Mouse (Mus musculus) fat pad, adult 2 months (tissue): ENCODE data around the gene Slc39a1.
"Not testable (repeated sequence)": the region's sequence is repeated elsewhere in the genome, so short reads cannot be mapped to it uniquely, and the experiment has no call there.

Experiments used
- DNase-seq: peaks from one replicate; pipeline ENCODE4 v3.0.0-alpha.2; 2011; ENCODE audit warnings: low read depth, low spot score; ENCODE audit errors: extremely low read depth

The Slc39a1 gene

DNA sequence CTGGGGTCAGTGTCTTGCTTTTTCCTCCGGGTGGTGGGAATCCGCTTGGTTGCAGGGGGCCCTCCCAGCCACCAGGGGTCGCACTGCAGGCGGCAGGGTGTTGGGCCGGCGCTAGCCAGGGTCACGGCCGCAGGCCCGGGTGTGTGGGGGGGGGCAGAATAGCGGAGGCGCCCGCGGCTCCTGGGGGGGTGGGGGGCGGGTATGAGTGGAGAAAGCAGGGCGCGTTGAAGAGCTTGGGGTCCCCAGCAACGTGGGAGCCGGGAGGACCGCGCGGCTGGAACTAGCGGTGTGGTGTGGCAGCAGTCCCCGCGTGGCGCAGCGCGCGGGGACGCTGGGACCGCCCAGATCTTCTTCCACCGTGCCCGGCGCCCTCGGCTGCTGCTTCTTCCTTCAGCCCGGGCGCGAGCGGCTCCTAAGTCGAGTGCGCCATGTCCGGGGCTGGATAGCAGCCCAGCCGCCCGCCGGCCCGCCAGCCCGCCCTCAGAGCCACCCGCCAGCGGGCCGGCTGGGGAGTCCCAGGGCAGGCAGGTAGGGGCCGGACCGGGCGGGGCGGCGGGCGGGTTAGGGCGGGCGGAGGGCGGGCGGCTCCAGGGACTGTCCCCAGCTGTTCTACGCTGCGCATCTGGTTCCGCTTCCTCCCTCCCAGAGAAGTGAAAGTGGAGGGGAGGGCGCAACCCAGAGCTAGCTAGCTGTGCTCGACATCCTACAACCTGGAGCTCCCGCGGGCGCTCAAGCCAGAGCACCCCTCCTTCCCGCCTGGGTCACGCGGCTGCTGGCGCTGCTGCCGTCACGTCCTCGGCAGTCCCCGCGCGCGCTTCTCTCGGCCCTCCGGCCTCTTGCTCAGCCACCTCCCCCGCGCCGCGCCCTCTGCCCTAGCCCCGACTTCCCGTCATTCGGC is 17.3 kb downstream of the Slc39a1 start, which contains the start of gene Dennd4b:
Dennd4b (plus strand) TSS at position 152 of the 898 bp plus-strand sequence.
- no peak for DNase-seq

DNA sequence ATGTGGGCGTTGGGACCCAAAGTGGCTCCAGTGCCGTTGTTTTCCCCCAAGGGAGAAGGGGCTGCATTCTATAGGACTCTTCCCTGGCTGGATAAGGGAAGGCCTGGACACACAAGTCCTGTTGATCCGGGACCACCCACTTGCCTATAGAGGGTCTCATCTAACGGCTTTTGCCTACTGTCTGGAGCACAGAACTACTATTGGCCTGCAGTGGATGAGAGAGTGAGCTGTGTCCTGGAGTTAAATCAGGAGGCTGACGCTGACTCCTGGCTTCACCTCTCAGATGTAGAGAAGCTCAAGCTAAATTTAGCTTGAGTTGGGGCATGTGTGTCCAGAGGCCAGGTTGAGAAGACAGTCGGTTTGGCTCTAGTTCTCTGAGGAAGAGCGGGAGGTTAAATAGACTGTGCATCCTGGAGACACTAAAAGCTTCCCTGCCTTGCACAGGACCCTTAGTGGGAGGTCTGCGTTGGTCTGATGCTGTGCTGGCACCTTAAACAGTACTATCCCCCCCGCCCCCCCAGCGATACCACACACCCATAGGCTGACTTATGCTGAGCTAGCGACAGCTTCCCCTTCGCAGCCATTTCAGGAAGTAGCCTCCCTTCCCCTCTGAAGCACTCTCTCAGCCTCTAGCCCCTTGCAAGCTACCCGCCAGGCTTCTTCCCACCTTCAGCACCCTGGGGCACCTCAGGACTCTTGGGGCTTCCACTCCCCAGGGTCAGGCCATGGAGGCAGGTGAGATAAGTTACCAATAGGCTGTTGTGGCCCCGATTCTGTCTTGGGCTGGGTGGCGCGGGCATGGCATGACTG is 18.2 kb downstream of the Slc39a1 start:
- no peak for DNase-seq

DNA sequence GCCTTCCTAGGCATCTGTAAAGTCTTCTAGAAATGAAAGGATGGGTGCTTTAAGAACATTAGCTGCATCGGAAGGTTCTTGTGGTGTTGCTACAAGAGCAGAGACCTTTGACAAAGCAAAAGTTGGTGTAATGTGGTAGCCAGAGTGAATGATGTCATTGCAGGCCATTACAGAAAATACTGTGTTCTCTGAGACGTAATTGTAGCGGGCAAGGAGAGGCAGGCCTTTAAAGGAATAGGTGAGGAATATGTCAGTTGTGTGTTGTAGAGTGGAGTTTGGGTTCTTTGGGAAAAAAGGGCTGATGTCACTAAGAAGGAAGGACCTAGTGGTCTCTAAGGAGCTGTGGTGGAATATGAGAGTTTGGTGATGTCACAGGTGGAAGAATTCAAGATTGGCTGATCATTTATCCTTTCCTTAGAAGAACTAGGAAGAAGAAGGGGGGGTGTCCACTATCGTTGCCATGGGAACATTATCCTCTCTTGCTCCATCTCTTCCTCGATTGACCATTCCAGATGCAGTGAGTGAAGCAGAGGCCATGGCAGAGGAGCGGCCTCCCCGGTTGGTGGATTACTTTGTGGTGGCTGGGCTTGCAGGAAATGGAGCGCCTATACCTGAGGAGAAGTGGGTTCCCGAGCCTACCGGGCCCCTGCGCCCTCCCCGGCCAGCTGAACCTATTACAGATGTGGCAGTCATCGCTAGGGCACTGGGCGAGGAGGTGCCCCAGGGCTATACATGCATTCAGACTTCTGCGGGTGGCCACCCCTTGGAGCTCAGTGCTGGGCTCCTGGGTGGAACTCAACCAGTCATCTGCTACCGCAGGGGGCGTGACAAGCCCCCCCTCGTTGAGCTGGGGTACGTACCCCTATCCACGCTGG is 19.2 kb downstream of the Slc39a1 start:
- DNase-seq: no peak

DNA sequence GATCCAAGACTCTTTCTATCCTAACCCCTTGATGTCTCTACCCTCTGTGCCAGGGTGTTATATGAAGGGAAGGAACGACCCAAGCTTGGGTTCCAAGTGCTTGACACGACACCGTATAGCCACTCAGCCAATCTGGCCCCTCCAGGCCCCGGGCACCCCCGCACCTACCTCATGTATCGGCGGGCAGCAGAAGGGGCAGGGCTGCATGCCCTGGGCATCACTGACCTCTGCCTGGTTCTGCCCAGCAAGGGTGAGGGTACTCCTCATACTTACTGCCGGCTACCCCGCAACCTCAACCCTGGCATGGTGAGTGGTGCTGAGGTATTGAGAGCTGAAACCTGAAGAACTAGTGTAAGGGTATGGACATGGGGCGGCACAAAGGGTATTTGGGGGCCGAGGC is 20.2 kb downstream of the Slc39a1 start:
- DNase-seq: no peak

DNA sequence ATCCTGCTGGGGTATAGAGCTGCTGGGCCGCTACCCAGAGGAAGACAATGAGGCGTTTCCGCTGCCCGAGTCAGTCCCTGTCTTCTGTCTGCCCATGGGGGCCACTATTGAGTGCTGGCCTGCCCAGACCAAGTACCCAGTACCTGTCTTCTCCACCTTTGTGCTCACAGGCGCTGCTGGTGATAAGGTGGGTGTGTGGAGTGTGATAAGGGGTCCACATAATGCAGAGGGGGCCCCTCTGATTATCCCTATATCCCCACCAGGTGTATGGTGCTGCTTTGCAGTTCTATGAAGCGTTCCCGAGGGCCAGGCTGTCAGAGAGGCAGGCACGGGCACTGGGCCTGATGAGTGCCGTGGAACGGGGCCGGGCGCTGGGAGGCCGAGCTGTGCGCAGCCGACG is 21.0 kb downstream of the Slc39a1 start:
- no peak for DNase-seq

DNA sequence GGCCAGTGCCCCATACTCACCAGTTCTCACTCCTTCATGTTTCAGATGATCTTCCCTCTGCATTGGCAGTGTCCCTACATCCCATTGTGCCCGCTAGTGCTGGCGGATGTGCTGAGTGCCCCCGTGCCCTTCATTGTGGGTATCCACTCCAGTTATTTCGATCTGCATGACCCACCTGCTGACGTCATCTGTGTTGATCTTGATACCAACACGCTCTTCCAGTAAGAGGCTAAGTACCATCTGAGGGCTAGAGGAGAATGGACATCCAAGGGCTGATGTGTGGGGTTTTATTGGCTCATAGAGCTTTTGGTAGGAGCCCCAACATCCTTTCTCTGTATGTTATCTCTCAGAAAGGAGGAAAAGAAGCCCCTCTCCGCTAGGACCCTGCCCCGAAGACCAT is 22.8 kb downstream of the Slc39a1 start:
- no peak for DNase-seq

DNA sequence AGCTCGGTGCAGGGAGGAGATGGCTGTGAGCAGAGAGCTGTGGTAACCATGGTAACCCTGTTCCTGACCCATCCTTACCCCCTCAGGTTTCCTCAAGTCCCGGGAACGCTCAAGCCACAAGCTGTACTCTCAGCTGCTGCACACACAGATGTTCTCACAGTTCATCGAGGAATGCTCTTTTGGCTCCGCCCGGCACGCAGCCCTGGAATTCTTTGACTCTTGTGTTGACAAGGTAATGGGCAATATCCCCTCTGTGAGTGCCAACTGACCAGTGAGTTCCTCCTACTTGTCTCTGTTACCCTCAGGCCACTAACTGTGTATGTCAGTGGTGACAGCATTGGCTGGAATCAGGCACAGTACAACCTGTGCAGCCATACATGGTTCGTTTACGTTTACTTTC is 24.2 kb downstream of the Slc39a1 start:
- DNase-seq: no peak

DNA sequence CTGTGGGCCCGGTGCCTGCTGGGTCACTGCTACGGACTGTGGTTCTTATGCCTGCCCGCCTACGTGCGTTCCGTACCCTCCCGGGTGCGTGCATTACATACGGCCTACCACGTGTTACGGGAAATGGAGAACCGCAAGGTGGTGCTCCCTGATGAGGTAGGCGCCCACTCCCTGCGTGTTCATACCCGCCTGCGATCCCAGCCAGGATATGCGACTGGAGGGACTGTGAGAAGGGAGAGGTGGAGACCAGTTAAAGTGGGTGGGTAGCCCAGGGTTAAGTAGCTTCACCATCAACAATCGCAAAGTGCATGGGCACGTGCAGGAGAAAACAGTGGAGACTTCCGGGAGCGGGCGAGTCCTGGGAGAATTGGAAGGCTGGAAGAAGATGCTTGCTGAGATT is 25.9 kb downstream of the Slc39a1 start:
- no peak for DNase-seq

DNA sequence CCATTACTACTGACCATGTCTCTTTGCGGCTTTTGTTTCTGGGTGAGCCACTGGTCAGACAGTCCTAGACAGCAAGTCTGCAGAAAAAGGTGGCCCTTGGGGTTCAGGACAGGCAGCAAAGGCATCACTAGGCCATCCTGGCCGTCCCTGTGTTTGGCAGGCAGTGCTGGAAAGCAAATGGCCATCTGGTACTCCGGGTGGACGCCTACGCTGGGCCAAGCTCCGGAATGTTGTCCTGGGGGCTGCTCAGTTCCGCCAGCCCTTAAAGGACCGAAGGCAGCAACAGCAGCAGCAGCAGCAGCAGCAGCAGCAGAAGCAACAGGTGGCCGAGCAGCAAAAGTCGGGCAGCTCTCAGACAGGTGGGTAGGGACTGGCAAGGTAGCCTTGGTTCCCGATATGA is 27.3 kb downstream of the Slc39a1 start:
- DNase-seq: no peak

DNA sequence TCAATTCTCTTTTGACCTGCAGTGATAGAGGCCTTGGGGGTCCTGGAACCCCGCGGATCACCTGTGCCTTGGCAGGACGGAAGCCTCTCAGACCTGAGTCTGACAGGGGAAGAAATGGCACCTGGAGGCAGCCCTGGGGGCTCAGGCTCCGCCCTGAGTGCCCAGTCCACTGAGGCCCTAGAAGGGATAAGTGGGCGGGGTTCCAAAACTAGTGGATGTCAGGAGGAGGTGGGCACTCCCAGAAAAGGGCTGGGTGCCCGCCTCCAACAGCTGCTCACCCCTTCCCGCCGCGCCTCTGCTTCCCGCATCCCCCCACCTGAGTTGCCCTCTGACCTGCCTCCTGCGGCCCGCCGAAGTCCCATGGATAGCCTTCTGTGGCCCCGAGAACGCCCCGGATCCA is 28.9 kb downstream of the Slc39a1 start:
- DNase-seq: no peak

DNA sequence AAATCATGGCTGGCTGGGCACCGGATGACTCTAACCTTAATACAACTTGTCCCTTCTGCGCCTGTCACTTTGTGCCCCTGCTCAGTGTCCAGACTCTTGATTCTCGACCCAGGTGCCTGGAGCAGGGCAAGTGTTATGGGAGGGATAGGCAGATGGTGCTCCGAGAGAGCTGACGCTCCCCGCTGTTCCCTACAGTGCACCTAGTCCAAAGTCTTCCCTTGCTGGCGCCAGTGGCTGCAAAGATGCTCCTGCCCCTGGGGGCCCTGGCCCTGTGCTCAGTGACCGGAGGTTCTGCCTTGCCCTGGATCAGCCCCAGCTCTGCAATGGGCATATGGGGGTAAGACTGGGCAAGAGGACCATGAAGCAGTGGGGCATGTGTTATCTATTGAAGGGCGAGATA is 29.8 kb downstream of the Slc39a1 start:
- no peak for DNase-seq

DNA sequence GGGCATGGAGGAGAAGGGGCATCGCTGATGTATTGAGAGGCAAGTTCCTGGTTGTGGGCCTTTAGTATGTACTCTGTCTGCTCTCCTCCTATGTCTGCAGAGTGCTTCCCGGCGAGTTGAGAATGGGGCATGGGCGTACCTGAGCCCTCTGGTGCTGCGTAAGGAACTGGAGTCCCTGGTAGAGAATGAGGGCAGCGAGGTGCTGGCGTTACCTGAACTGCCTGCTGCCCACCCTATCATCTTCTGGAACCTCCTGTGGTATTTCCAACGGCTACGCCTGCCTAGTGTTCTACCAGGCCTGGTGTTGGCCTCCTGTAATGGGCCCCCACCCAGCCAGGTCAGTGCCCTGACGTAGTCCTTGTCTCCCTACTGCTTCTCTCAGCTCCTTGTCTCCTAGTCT is 30.2 kb downstream of the Slc39a1 start:
- no peak for DNase-seq

DNA sequence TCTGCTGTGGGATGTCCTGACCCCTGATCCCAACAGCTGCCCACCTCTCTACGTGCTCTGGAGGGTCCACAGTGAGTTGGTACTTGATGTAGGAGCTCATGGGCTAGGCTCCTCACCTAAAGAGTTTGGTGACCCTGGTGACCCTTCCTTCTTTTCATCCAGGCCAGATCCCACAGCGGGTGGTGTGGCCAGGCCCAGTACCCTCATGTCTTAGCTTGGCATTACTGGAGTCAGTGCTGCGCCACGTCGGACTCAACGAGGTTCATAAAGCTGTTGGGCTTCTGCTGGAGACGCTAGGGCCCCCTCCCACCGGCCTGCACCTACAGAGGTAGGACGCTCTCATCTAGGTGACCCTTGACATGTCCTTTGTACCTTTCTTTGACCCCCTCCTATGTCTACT is 31.2 kb downstream of the Slc39a1 start:
- no peak for DNase-seq

DNA sequence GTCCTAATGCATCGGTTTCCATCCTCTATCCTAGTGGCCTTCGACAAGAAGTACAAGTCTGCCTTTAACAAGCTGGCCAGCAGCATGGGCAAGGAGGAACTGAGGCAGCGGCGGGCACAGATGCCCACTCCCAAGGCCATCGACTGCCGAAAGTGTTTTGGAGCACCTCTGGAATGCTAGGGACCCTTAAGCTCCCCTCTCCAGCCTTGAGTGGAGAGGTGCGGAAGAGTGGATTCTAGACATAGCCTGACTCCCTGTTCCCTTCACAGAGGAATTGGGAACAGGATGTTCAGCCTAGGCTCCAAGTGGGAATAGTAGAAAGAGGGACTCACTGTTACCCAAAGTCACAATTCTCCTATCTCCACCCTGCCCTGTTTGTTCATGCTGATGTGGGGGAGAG is 31.8 kb downstream of the Slc39a1 start:
- no peak for DNase-seq

DNA sequence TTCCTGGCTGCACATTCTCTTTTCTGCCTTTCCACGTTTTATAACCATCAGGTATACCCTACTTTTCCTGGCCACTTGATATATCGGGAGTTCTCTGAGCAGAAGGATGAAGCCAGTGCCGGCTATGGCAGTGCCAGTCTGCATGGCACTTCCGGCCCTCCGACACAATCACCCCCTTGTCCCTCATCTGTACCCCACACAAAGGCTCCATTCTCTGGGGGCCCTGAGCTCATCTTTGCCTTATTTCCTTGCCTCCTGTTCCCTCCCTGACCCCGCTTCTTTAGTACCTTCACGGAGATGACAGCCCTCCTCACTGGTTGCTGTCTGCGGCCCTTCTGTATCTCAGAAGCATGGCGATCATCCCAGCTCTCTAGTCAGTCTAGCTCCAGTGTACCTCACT is 32.7 kb downstream of the Slc39a1 start:
- no peak for DNase-seq

DNA sequence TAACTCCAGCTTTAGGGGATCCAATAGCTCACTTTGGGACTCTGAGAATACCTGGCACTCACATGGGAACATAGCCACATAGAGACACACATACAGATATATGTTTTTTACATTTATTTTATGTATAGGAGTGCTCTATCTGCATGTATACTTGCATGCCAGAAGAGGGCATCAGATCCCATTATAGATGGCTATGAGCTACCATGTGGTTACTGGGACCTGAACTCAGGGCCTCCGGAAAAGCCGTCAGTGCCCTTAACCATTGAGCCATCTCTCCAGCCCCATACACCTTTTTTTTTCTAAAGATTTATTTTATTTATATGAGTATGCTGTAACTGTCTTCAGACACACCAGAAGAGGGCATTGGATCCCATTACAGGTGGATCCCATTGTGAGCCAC is 36.2 kb downstream of the Slc39a1 start:
- no peak for DNase-seq

DNA sequence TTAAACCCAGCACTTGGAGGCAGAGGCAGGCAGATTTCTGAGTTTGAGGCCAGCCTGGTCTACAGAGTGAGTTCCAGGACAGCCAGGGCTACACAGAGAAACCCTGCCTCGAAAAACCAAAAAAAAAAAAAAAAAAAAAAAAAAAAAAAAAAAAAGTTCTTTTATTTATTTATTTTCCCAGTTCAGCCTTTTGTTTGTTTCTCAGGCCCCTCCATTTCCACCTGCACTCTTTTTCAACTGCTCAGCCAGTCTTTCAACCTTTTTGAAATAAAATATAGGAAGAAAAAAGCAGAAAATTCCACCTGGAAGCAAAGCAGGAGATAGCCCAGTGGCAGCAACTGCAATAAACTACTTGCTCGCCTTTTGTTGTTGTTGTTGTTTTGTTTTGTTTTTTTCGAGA is 41.4 kb downstream of the Slc39a1 start:
- not testable (repeated sequence) for DNase-seq

DNA sequence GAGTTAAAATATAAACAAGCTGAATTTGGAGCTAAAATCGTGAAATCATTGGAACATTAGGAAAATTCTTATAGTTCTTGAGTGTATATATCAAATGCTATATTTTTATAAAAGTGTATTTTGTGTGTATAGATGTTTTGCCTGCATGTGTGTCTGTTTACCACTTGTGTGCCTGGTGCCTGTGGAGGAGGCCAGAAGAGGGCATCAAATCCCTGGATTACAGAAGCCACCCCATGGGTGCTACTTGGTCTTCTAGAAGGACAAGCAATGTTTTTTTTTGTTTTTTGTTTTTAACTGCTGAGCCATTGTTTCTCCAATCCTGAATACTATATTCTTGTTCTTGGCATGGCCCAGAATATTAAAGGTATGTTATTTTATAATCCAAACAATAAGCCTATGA is 42.6 kb downstream of the Slc39a1 start:
- DNase-seq: no peak

DNA sequence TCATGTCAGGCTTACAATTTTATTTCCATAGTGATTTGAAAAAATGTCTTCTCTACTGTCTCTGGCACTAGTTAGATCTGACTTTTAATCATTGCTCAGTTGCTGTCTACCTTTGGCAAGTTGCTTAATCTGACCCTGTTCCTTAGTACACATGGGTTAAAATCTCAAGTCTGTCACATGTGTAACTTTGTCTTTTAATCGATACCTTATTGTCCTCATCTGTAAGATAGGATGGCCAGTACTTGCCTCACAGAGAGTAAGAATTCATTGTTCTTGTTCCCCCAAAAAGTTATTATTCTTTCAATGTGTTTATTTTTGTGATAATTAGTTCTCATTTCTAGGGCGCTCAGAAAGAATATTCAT is 44.0 kb downstream of the Slc39a1 start:
- DNase-seq: no peak

DNA sequence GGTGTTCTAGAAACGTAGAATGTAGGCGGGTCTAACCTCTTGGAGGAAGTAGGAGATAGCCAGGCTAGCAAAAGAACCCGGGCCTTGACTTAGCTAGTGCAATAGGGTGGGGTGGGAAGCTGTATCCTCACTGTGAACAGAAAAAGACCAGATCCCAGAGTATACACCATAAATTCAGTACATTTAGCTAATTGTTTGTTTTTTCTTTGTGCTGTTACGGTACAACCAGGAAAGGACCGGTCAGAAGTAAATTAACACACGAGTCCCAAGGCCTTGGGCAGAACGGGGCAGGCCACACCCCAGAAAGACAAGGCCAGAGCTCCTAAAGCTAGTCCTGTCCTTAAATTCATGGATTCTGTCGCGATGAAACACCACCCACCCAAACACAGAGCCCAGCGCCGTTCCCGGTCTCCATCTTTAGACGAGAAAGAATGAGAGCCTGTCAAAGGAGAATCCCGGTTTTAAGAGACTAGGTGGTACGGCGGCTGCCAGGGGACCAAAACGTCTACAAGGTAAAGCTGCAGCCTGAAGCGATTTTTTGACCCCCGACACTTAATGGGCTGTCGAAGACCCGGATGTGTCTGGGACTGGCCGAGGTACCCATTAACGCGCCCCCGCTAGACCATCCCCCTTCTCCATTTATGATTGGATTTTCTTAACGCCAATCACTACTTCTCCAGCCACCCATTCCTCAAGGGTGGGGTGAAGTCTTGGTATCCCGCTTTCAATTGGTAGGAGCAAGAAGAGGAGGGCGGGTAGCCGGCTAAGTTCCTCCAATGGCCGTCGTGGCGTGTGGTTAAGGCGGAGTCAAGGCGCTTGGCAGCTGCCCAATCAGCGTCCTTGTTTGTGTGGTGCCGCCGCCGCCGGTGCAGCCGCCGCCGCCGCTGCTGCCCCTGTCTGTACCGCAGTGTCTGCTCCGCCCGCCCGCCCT is 44.6 kb downstream of the Slc39a1 start, which contains the start of gene Gatad2b:
Gatad2b (plus strand) TSS at position 834 of the 931 bp plus-strand sequence.
- peak; percentile 99 for DNase-seq
